Mouse (Mus musculus): Measurements from ENCODE around the gene Hnrnpll.

GRCm38 (mm10) chr17:80088168-80088567, 26.0 kb upstream of the Hnrnpll start:
- TF ChIP-seq POLR2A (IDR thresholded peaks at IDR 0.05; ENCODE audit: extremely low read depth, insufficient read depth, low read length) (no peak), CTCF (IDR thresholded peaks at IDR 0.05; ENCODE audit: low read depth, low read length) (no peak)

Measured in liver, adult 2 months (tissue).